Mouse (Mus musculus): Measurements from ENCODE around the gene Cd81.

DNA sequence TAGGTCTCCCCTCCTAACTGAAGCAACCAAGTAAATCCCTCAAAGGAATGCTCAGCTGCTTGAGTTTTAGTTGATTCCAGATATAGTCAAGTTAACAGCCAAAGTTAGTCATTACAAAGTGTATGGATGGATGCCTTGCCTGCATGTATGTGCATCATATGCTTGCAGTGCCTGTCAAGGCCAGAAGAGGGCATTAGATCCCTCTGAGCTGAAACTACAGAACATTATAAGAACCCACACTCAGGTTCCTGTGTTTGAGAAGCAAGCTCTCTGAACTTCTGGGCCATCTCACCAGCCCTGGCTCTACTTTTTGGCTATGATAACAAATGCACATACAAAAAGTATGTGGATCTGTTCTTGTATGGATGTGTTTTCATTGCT lies 7.7 kb upstream of the Cd81 start:
- TF ChIP-seq CTCF (IDR thresholded peaks at IDR 0.05; ENCODE audit: low read depth, low read length) = no peak
- TF ChIP-seq POLR2A (IDR thresholded peaks at IDR 0.05; ENCODE audit: extremely low read depth, insufficient read depth, low read length) = no peak

Data from liver, adult 2 months (tissue).